Mouse (Mus musculus) neural tube, embryonic 11.5 days (tissue): ENCODE data around the gene Cacng8. TPM values are rescaled to one million over a fixed set of nuclear protein-coding genes. Genes with fewer than 3 reads are reported as not detected.
"Not testable (repeated sequence)": the region's sequence is repeated elsewhere in the genome, so short reads cannot be mapped to it uniquely, and the experiment has no call there.

Experiments used
- ATAC-seq: fragments of 200-750 bp; cut with Nextera tagmentation; 2 replicates; pipeline ENCODE4 v1.8.0; 2017; ENCODE audit warnings: moderate number of reproducible peaks, mild to moderate bottlenecking, moderate TSS enrichment, moderate library complexity; ENCODE audit not compliant: insufficient read depth, low FRiP score, low TSS enrichment
- DNase-seq: peaks from one replicate; pipeline ENCODE4 v3.0.0-alpha.2; 2015; ENCODE audit warnings: low spot score
- H3K27ac ChIP-seq: fragments of 300-500 bp; sonication (generic); 2 replicates; pipeline ENCODE4 v1.5.1; 2014; ENCODE audit warnings: low read depth, mild to moderate bottlenecking, low read length
- H3K27me3 ChIP-seq: fragments of 300-500 bp; sonication (generic); 2 replicates; pipeline ENCODE4 v1.6.1; 2014; ENCODE audit warnings: mild to moderate bottlenecking, low read length, mixed read lengths; ENCODE audit not compliant: control insufficient read depth, insufficient read depth
- H3K36me3 ChIP-seq: fragments of 300-500 bp; sonication (generic); 2 replicates; pipeline ENCODE4 v1.6.1; 2014; ENCODE audit warnings: mild to moderate bottlenecking, low read length, moderate library complexity, mixed read lengths; ENCODE audit not compliant: control insufficient read depth, insufficient read depth
- H3K4me1 ChIP-seq: fragments of 300-500 bp; sonication (generic); 2 replicates; pipeline ENCODE4 v1.6.1; 2014; ENCODE audit warnings: low read length, mixed read lengths; ENCODE audit not compliant: control insufficient read depth, insufficient read depth
- H3K4me2 ChIP-seq: fragments of 300-500 bp; sonication (generic); 2 replicates; pipeline ENCODE4 v1.6.1; 2014; ENCODE audit warnings: low read depth, mild to moderate bottlenecking, moderate library complexity
- H3K4me3 ChIP-seq: fragments of 300-500 bp; sonication (generic); 2 replicates; pipeline ENCODE4 v1.5.1; 2014; ENCODE audit warnings: low read depth, low read length
- H3K9ac ChIP-seq: fragments of 300-500 bp; sonication (generic); 2 replicates; pipeline ENCODE4 v1.6.1; 2014; ENCODE audit warnings: mild to moderate bottlenecking, low read length
- H3K9me3 ChIP-seq: fragments of 300-500 bp; sonication (generic); 2 replicates; pipeline ENCODE4 v1.6.1; 2016; ENCODE audit warnings: low read length; ENCODE audit not compliant: control insufficient read depth
- WGBS: fragments of 180-500 bp; shearing (Covaris S2); extraction: QIAGEN DNeasy Blood & Tissue Kit; methylation state at CpG from one replicate; pipeline ENCODE4 v1.1.7; 2014; 5-methylcytosine and 5-hydroxymethylcytosine counted together
- polyA plus RNA-seq: library from polyadenylated mRNA; unstranded; fragments of >200 nt; fragmentation: Nextera tagmentation; extraction: Ambion mirVana; gene quantifications from 2 replicates; pipeline ENCODE4 v1.2.1, GENCODE M21; 2014

The Cacng8 gene
- polyA plus RNA-seq, 1 experiment from 2014 or later = 4.9 TPM

GRCm38 (mm10) chr7:3391081-3391451 lies 583 bp downstream of the Cacng8 start:
- DNase-seq (no peak), ATAC-seq (peak; percentile 22; the same call in 1 of the 2 replicates)
- Histone ChIP-seq H3K9me3 (no peaks in the 10 kb centered on the region), H3K4me3 (peak overlapping the region; percentile 33), H3K4me1 (peaks cover 5% of the 10 kb centered on the region; the same call in 1 of the 2 replicates), H3K36me3 (no peaks in the 10 kb centered on the region), H3K27ac (no peak overlapping the region), H3K27me3 (no peaks in the 10 kb centered on the region), H3K9ac (peak overlapping the region; percentile 55), H3K4me2 (peak overlapping the region; percentile 57)
- 7% methylated on average over 12 of the region's 12 CpGs for WGBS

- no peaks in the 10 kb centered on the region for H3K27me3 ChIP-seq
- no peak overlapping the region for H3K4me3 ChIP-seq
- peak; percentile 48; the same call in 1 of the 2 replicates for ATAC-seq
- no peak for DNase-seq
- no peak overlapping the region for H3K27ac ChIP-seq
- H3K4me1 ChIP-seq = peaks cover 5% of the 10 kb centered on the region; the same call in 1 of the 2 replicates
- no peaks in the 10 kb centered on the region for H3K36me3 ChIP-seq
- H3K9ac ChIP-seq = no peak overlapping the region
- peak overlapping the region; percentile 57 for H3K4me2 ChIP-seq
- no peaks in the 10 kb centered on the region for H3K9me3 ChIP-seq
- WGBS = 21% methylated on average over 4 of the region's 4 CpGs
Measured at GRCm38 (mm10) chr7:3391809-3392208, 1.3 kb downstream of the Cacng8 start.

- peak; percentile 65; the same call in 1 of the 2 replicates for ATAC-seq
- Histone ChIP-seq H3K9ac (no peak overlapping the region), H3K4me1 (0 out of 2 replicates have a peak, but pooled peaks cover 3% of the 10 kb centered on the region), H3K27ac (no peak overlapping the region), H3K4me3 (no peak overlapping the region), H3K9me3 (no peaks in the 10 kb centered on the region), H3K36me3 (no peaks in the 10 kb centered on the region), H3K27me3 (no peaks in the 10 kb centered on the region), H3K4me2 (no peak overlapping the region)
- 49% methylated on average over 10 of the region's 10 CpGs for WGBS
- no peak for DNase-seq
Measured at GRCm38 (mm10) chr7:3397355-3397754, 6.9 kb downstream of the Cacng8 start.

GRCm38 (mm10) chr7:3397797-3398196 lies 7.3 kb downstream of the Cacng8 start:
- H3K9ac ChIP-seq = no peak overlapping the region
- no peak overlapping the region for H3K4me2 ChIP-seq
- H3K4me3 ChIP-seq = no peak overlapping the region
- 35% methylated on average over 7 of the region's 7 CpGs for WGBS
- DNase-seq (peak; percentile 33), ATAC-seq (peak; percentile 84)
- no peaks in the 10 kb centered on the region for H3K36me3 ChIP-seq
- no peaks in the 10 kb centered on the region for H3K27me3 ChIP-seq
- no peak overlapping the region for H3K27ac ChIP-seq
- H3K9me3 ChIP-seq = no peaks in the 10 kb centered on the region
- 0 out of 2 replicates have a peak, but pooled peaks cover 3% of the 10 kb centered on the region for H3K4me1 ChIP-seq

GRCm38 (mm10) chr7:3398363-3398762 lies 7.9 kb downstream of the Cacng8 start:
- H3K9me3 ChIP-seq, H3K4me2 ChIP-seq, H3K4me3 ChIP-seq, H3K4me1 ChIP-seq, H3K9ac ChIP-seq, H3K36me3 ChIP-seq, DNase-seq, H3K27ac ChIP-seq, H3K27me3 ChIP-seq: not testable (repeated sequence)
- 0 out of 2 replicates have a peak, but pooled peaks have one; percentile 33 for ATAC-seq
- 91% methylated on average over 8 of the region's 8 CpGs for WGBS

GRCm38 (mm10) chr7:3399937-3400336 lies 9.5 kb downstream of the Cacng8 start:
- Histone ChIP-seq H3K4me1 (0 out of 2 replicates have a peak, but pooled peaks cover 3% of the 10 kb centered on the region), H3K9ac (no peak overlapping the region), H3K9me3 (no peaks in the 10 kb centered on the region), H3K4me3 (no peak overlapping the region), H3K27ac (no peak overlapping the region), H3K27me3 (no peaks in the 10 kb centered on the region), H3K4me2 (no peak overlapping the region), H3K36me3 (no peaks in the 10 kb centered on the region)
- no peak for ATAC-seq
- DNase-seq = no peak

- Histone ChIP-seq H3K9ac (no peak overlapping the region), H3K9me3 (no peaks in the 10 kb centered on the region), H3K36me3 (no peaks in the 10 kb centered on the region), H3K4me1 (peaks cover 2% of the 10 kb centered on the region; the same call in 1 of the 2 replicates), H3K4me3 (no peak overlapping the region), H3K27me3 (peaks cover 30% of the 10 kb centered on the region), H3K27ac (no peak overlapping the region), H3K4me2 (no peak overlapping the region)
- 68% methylated on average over 11 of the region's 11 CpGs for WGBS
- DNase-seq (no peak), ATAC-seq (no peak)
Measured at GRCm38 (mm10) chr7:3409729-3410520, 19.4 kb downstream of the Cacng8 start.

GRCm38 (mm10) chr7:3411160-3411941 lies 20.9 kb downstream of the Cacng8 start:
- no peak overlapping the region for H3K27ac ChIP-seq
- H3K27me3 ChIP-seq = peaks cover 44% of the 10 kb centered on the region
- under 1% methylated on average over 33 of the region's 33 CpGs for WGBS
- H3K36me3 ChIP-seq = no peaks in the 10 kb centered on the region
- H3K4me1 ChIP-seq = peaks cover 2% of the 10 kb centered on the region; the same call in 1 of the 2 replicates
- H3K4me3 ChIP-seq = peak overlapping the region; percentile 35
- peak overlapping the region; percentile 26; the same call in 1 of the 2 replicates for H3K9ac ChIP-seq
- peak; percentile 82 for DNase-seq
- no peaks in the 10 kb centered on the region for H3K9me3 ChIP-seq
- peak overlapping the region; percentile 59 for H3K4me2 ChIP-seq
- peak; percentile 91 for ATAC-seq
